Mouse (Mus musculus): ENCODE data around the gene Dusp8. TPM values are rescaled to one million over a fixed set of nuclear protein-coding genes. Genes with fewer than 3 reads are reported as not detected.

Gene Dusp8
- polyA plus RNA-seq, 1 experiment = 7.5 TPM

DNA sequence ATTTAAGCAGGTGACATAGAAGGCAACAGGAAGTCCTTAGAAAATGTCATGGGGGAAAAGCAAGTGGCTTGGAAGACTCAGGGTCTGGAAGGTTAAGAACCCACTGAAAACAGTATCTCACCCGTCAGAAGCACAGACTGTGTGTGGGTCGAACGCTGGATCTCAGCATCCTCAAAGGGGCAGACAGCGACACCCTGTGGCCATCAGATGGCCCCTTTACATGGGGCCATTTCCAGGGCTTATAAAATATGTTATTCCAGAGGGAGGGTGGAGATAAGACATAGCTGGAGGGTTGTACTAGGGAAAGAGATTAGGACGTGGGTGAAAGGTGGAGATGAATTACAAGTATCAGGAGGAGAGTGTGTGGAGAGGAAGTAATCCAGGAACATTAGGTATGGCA is 24.0 kb upstream of the Dusp8 start:
- no peak overlapping the region for H3K4me3 ChIP-seq (replicated peaks; ENCODE audit: control insufficient read depth, low read depth, low read length)
- H3K27ac ChIP-seq (ENCODE audit: control insufficient read depth, insufficient read depth, low read depth, low read length, poor library complexity) = no peak overlapping the region
- no peaks in the 10 kb centered on the region for H3K4me1 ChIP-seq (ENCODE audit: control insufficient read depth, insufficient read depth, low read length)
- WGBS = 15% methylated on average over 5 of the region's 5 CpGs
- no peak for TF ChIP-seq POLR2A (IDR thresholded peaks at IDR 0.05; ENCODE audit: borderline replicate concordance, control insufficient read depth, low read depth, low read length)
- TF ChIP-seq CTCF (IDR thresholded peaks at IDR 0.05; ENCODE audit: control insufficient read depth, insufficient read depth, low read length) = peak; percentile 42; the same call in 1 of the 2 replicates

DNA sequence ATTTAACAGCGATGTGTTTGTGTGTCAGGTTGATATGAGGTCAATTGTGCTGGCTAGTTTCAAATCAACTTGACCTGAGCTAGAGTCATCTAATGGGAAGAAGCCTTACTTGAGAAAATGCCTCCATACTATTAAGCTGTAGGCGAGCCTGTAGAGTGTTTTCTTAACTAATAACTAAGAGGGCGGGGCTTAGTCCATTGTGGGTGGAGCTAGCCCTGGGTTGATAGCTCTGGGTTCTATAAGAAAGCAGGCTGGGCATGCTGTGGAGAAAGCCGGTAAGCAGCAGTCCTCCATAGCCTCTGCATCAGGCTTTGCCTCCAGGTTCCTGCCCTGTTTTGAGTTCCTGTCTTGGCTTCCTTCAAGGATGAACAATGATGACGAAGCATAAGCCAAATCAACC is 9.1 kb upstream of the Dusp8 start:
- Histone ChIP-seq H3K4me1 (ENCODE audit: control insufficient read depth, insufficient read depth, low read length) (no peaks in the 10 kb centered on the region), H3K27ac (ENCODE audit: control insufficient read depth, insufficient read depth, low read depth, low read length, poor library complexity) (no peak overlapping the region), H3K4me3 (replicated peaks; ENCODE audit: control insufficient read depth, low read depth, low read length) (no peak overlapping the region)
- TF ChIP-seq CTCF (IDR thresholded peaks at IDR 0.05; ENCODE audit: control insufficient read depth, insufficient read depth, low read length) (no peak), POLR2A (IDR thresholded peaks at IDR 0.05; ENCODE audit: borderline replicate concordance, control insufficient read depth, low read depth, low read length) (no peak)
- WGBS = 47% methylated on average over 5 of the region's 5 CpGs

DNA sequence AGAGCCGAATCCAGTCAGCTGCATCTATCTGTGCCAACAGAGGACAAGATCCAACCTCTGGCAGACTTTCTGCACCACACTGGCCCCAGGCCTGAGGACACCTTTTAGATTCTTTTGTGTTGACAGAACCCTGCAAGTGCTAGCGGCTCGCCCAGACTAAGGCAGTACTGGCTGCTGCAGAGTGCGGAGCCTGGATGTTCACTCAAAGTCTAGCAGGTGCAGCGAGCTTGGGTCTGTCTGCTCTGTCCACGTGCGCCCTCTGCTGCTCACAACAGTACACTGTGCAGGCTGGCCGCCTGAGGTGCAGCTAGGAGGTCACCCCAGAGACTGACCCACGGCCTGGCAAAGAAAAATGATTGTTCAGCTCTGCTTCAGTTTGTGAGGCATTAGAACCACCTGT is 2.1 kb upstream of the Dusp8 start:
- Histone ChIP-seq H3K4me3 (replicated peaks; ENCODE audit: control insufficient read depth, low read depth, low read length) (no peak overlapping the region), H3K27ac (ENCODE audit: control insufficient read depth, insufficient read depth, low read depth, low read length, poor library complexity) (no peak overlapping the region), H3K4me1 (ENCODE audit: control insufficient read depth, insufficient read depth, low read length) (no peaks in the 10 kb centered on the region)
- WGBS = 8% methylated on average over 9 of the region's 9 CpGs
- no peak for TF ChIP-seq POLR2A (IDR thresholded peaks at IDR 0.05; ENCODE audit: borderline replicate concordance, control insufficient read depth, low read depth, low read length)
- peak; percentile 97 for TF ChIP-seq CTCF (IDR thresholded peaks at IDR 0.05; ENCODE audit: control insufficient read depth, insufficient read depth, low read length)

DNA sequence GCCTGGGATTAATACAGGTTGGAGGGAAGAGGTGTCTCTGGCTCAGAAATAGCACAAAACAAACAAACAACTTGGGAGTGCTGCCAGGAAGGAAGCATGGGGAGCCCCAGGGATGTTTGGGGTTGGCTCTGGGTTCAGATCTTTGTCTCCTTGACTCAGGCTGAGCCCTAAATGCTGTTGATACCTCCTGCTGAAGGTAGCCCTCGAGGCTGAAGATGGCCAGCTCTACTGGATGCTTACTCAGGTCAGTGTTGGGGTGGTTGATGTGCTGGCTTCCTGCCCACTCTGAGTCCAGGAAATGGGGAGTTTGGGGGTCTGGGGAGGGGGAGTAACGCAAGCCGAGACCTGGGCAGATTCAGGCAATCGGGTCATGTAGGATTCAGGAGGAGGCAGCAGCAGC is 1.1 kb upstream of the Dusp8 start:
- Histone ChIP-seq H3K4me3 (replicated peaks; ENCODE audit: control insufficient read depth, low read depth, low read length) (no peak overlapping the region), H3K27ac (ENCODE audit: control insufficient read depth, insufficient read depth, low read depth, low read length, poor library complexity) (no peak overlapping the region), H3K4me1 (ENCODE audit: control insufficient read depth, insufficient read depth, low read length) (no peaks in the 10 kb centered on the region)
- 48% methylated on average over 4 of the region's 4 CpGs for WGBS
- no peak for TF ChIP-seq POLR2A (IDR thresholded peaks at IDR 0.05; ENCODE audit: borderline replicate concordance, control insufficient read depth, low read depth, low read length)
- no peak for TF ChIP-seq CTCF (IDR thresholded peaks at IDR 0.05; ENCODE audit: control insufficient read depth, insufficient read depth, low read length)

DNA sequence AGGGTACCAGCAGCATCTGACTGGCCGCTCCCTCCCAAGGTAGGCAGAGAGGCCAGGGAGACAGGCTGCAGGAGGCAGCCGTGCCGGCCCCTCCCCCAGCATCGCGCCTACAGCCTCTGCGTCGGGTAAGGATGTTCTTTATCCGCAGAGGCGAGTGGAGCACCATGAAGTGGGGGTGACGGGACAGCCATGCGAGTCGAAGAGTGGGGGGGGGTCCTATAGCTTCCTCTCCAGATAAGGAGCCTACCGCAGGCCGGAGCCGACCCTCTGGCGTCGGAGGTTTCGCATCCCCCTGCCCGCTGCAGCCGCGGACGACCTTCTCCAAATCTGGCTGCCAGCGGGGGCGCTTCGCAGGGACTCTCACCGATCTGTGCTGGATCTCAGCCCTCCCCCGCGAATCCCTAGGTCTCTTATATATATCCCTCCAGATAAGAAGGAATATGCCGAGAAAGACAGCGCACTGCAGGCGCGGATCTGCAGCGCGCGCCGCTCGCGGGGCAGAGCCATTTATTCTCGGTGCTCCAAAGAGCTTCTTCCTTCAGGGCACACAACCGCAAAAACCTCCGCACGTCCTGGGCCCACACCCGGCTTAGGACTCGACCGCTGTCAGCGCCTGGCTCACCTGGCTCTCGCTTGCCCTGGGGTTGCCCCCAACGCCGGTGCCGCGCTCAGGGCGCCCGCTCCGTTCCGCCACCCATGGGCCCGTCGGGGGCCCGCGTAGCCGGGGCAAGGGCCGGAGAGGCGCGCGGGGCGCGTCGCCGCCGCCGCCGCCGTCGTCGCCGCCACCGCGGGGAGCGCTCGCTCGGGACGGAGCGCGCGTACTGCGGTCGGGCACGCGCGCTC is 1.1 kb downstream of the Dusp8 start:
- Histone ChIP-seq H3K4me1 (ENCODE audit: control insufficient read depth, insufficient read depth, low read length) (no peaks in the 10 kb centered on the region), H3K4me3 (replicated peaks; ENCODE audit: control insufficient read depth, low read depth, low read length) (peak overlapping the region; percentile 74), H3K27ac (ENCODE audit: control insufficient read depth, insufficient read depth, low read depth, low read length, poor library complexity) (peak overlapping the region; percentile 87)
- 5% methylated on average over 89 of the region's 89 CpGs for WGBS
- TF ChIP-seq POLR2A (IDR thresholded peaks at IDR 0.05; ENCODE audit: borderline replicate concordance, control insufficient read depth, low read depth, low read length) (peak; percentile 8; the same call in 1 of the 2 replicates), CTCF (IDR thresholded peaks at IDR 0.05; ENCODE audit: control insufficient read depth, insufficient read depth, low read length) (no peak)

DNA sequence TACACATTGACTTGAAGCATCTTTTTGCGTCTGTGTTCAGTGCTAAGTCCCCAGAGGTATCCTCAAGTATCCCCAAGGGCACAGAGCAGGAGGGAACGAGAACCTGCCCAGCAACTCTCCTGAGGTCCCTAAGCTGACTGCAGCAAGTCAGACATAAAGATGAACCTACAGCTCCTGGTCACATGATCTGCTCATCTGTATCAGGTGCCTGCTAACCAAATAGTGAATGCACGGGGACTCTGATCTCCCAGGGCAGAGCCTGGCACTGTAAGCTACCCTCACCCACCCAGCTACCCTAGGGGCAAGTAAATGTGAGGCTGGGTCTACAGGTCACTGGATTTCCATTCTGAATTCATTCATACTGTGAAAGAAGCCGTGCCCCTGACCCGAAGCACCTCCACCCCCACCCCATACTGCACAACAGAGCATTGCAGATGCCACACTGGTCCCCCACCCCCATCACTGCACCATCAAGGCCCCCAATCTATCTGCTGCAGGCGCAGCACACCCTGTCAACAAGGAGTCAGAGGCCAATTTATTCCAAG is 1.9 kb downstream of the Dusp8 start:
- Histone ChIP-seq H3K27ac (ENCODE audit: control insufficient read depth, insufficient read depth, low read depth, low read length, poor library complexity) (peak overlapping the region; percentile 87; the same call in 1 of the 2 replicates), H3K4me1 (ENCODE audit: control insufficient read depth, insufficient read depth, low read length) (no peaks in the 10 kb centered on the region), H3K4me3 (replicated peaks; ENCODE audit: control insufficient read depth, low read depth, low read length) (peak overlapping the region; percentile 74)
- TF ChIP-seq CTCF (IDR thresholded peaks at IDR 0.05; ENCODE audit: control insufficient read depth, insufficient read depth, low read length) (no peak), POLR2A (IDR thresholded peaks at IDR 0.05; ENCODE audit: borderline replicate concordance, control insufficient read depth, low read depth, low read length) (no peak)
- WGBS = 36% methylated on average over 6 of the region's 6 CpGs

DNA sequence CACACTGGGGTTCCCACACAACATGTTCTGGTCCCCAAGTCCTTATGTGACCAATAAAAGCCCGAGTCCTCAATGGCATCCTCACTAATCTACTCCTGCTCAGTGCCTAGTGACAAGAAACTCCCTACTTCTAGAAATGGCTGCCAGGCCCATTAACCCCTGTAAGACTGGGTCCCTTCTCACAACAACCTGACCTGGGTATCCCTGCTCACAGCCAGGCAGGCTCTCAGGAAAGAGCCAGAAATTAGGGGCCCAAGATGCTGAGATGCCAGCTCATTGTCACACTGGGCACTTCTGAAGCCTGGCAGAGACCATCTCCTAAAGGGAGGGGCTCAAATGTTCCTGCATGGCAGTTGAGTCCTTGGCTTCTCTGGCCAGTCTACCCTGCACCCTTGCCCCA is 2.7 kb downstream of the Dusp8 start:
- WGBS = 74% methylated on average over 1 of the region's 1 CpGs
- peaks cover 3% of the 10 kb centered on the region; the same call in 1 of the 2 replicates for H3K4me1 ChIP-seq (ENCODE audit: control insufficient read depth, insufficient read depth, low read length)
- TF ChIP-seq POLR2A (IDR thresholded peaks at IDR 0.05; ENCODE audit: borderline replicate concordance, control insufficient read depth, low read depth, low read length) (no peak), CTCF (IDR thresholded peaks at IDR 0.05; ENCODE audit: control insufficient read depth, insufficient read depth, low read length) (no peak)
- no peak overlapping the region for H3K4me3 ChIP-seq (replicated peaks; ENCODE audit: control insufficient read depth, low read depth, low read length)
- H3K27ac ChIP-seq (ENCODE audit: control insufficient read depth, insufficient read depth, low read depth, low read length, poor library complexity) = no peak overlapping the region

DNA sequence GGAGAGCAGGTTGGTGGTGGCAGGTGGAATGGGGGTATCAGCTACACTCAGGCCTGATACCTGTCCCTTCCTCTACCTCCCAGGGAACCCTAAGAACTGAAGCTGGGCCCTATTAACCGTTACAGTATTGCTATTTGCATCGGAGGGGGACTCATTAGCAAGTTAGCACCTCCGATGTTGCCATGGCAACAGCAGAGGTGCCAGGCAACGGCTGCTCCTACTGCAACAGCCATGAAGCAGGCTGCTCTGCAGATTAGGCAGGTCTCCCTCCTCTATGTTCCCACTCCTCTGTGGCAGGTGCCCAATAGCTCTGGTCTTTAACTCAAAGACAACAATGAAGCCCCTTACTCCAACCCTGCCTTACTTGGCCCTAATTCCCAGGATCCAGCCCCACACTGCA is 3.8 kb downstream of the Dusp8 start:
- H3K4me3 ChIP-seq (replicated peaks; ENCODE audit: control insufficient read depth, low read depth, low read length) = no peak overlapping the region
- 37% methylated on average over 4 of the region's 4 CpGs for WGBS
- no peak for TF ChIP-seq CTCF (IDR thresholded peaks at IDR 0.05; ENCODE audit: control insufficient read depth, insufficient read depth, low read length)
- TF ChIP-seq POLR2A (IDR thresholded peaks at IDR 0.05; ENCODE audit: borderline replicate concordance, control insufficient read depth, low read depth, low read length) = no peak
- peaks cover 4% of the 10 kb centered on the region; the same call in 1 of the 2 replicates for H3K4me1 ChIP-seq (ENCODE audit: control insufficient read depth, insufficient read depth, low read length)
- H3K27ac ChIP-seq (ENCODE audit: control insufficient read depth, insufficient read depth, low read depth, low read length, poor library complexity) = no peak overlapping the region
